Mouse (Mus musculus): Measurements from ENCODE around the gene Fbrsl1.

DNA sequence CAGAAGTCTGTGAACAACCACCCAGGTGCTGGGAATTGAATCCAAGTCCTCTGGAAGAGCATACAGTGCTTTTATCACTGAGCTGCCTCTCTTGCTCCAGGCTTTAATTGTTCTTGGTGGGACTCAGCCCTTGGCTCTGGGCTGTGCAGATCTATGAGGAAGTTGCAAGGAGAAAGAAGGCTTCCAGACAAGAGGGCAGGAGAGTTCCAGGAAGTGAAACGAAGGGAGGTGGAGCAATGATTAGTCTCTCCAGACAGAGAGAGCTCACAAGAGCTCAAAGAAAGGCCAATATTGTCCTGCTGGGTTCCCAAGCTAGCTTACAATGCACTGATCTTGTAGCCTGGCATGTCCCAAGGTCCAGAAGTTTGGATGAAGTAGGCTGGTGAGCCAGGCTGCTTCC is 27.4 kb downstream of the Fbrsl1 start:
- TF ChIP-seq EP300 (IDR thresholded peaks at IDR 0.05; ENCODE audit: insufficient read depth, low read depth, low read length) (no peak), POLR2A (IDR thresholded peaks at IDR 0.05; ENCODE audit: insufficient read depth, low read depth, low read length) (no peak)

All from heart, adult 2 months (tissue).